Mouse (Mus musculus) embryonic fibroblast, embryonic 13.5 days (primary cell): ENCODE measurements around the gene Cyp4a10. TPM values are rescaled to one million over a fixed set of nuclear protein-coding genes. Genes with fewer than 3 reads are reported as not detected.
"Not testable (repeated sequence)": the region's sequence is repeated elsewhere in the genome, so short reads cannot be mapped to it uniquely, and the experiment has no call there.

Source experiments
- H3K27ac ChIP-seq: 2 replicates; pipeline ENCODE4 v1.5.1; 2012; ENCODE audit warnings: low read length, control low read depth, inconsistent platforms; ENCODE audit not compliant: insufficient read depth
- H3K4me1 ChIP-seq: 2 replicates; pipeline ENCODE4 v1.6.1; 2011; ENCODE audit warnings: low read length; ENCODE audit not compliant: control insufficient read depth, insufficient read depth
- H3K4me3 ChIP-seq: 2 replicates; pipeline ENCODE4 v1.5.1; 2011; ENCODE audit warnings: mild to moderate bottlenecking, control low read depth, low read length; ENCODE audit not compliant: insufficient read depth
- CTCF ChIP-seq: IDR thresholded peaks from 2 replicates; pipeline ENCODE4 v1.5.1; 2011; ENCODE audit warnings: mild to moderate bottlenecking, control low read depth, low read length, moderate library complexity, borderline replicate concordance; ENCODE audit not compliant: insufficient read depth
- POLR2A ChIP-seq: IDR thresholded peaks from 2 replicates; pipeline ENCODE4 v1.6.1; 2011; ENCODE audit warnings: low read depth, mild to moderate bottlenecking, control low read depth, low read length, moderate library complexity
- polyA plus RNA-seq: library from polyadenylated mRNA; stranded (reverse); fragments of >200 nt; gene quantifications from 2 replicates; pipeline ENCODE4 v1.2.4, GENCODE M21; 2011; ENCODE audit warnings: low read depth; ENCODE audit not compliant: missing spikeins, insufficient read length

Cyp4a10 gene
- polyA plus RNA-seq = not detected in 2 replicates

- H3K4me1 ChIP-seq, H3K27ac ChIP-seq, H3K4me3 ChIP-seq: not testable (repeated sequence)
Measured at GRCm38 (mm10) chr4:115518000-115518399, at the start of gene Cyp4a10. TSS of gene Cyp4a10 (plus strand) at chr4:115518264.

GRCm38 (mm10) chr4:115473585-115473984 is 44.5 kb upstream of the Cyp4a10 start:
- H3K4me3 ChIP-seq, H3K27ac ChIP-seq, H3K4me1 ChIP-seq: not testable (repeated sequence)

GRCm38 (mm10) chr4:115476051-115476450 is 42.0 kb upstream of the Cyp4a10 start:
- H3K4me3 ChIP-seq, H3K27ac ChIP-seq, H3K4me1 ChIP-seq: not testable (repeated sequence)

GRCm38 (mm10) chr4:115481006-115481652 is 36.9 kb upstream of the Cyp4a10 start:
- TF ChIP-seq POLR2A (no peak), CTCF (no peak)
- no peak overlapping the region for H3K27ac ChIP-seq
- no peak overlapping the region for H3K4me3 ChIP-seq
- H3K4me1 ChIP-seq = no peaks in the 10 kb centered on the region

- no peaks in the 10 kb centered on the region for H3K4me1 ChIP-seq
- H3K4me3 ChIP-seq = no peak within 1 kb of the TSS
- TF ChIP-seq POLR2A (no peak), CTCF (no peak)
- H3K27ac ChIP-seq = no peak within 1 kb of the TSS
Measured at GRCm38 (mm10) chr4:115496001-115496400, 22.1 kb upstream of the Cyp4a10 start, which contains the start of gene Cyp4a14. TSS of gene Cyp4a14 (minus strand) at chr4:115496142.

- TF ChIP-seq POLR2A (no peak), CTCF (no peak)
- H3K4me1 ChIP-seq = no peaks in the 10 kb centered on the region
- no peak overlapping the region for H3K4me3 ChIP-seq
- H3K27ac ChIP-seq = no peak overlapping the region
Measured at GRCm38 (mm10) chr4:115497466-115497865, 20.6 kb upstream of the Cyp4a10 start.

- H3K4me1 ChIP-seq, H3K4me3 ChIP-seq, H3K27ac ChIP-seq: not testable (repeated sequence)
Measured at GRCm38 (mm10) chr4:115513964-115514363, 4.1 kb upstream of the Cyp4a10 start.

- Histone ChIP-seq H3K27ac (no peak overlapping the region), H3K4me1 (no peaks in the 10 kb centered on the region), H3K4me3 (no peak overlapping the region)
- TF ChIP-seq CTCF (no peak), POLR2A (no peak)
Measured at GRCm38 (mm10) chr4:115519444-115519843, 1.4 kb downstream of the Cyp4a10 start.

- H3K27ac ChIP-seq = no peak overlapping the region
- no peak overlapping the region for H3K4me3 ChIP-seq
- no peaks in the 10 kb centered on the region for H3K4me1 ChIP-seq
- TF ChIP-seq CTCF = no peak
Measured at GRCm38 (mm10) chr4:115521766-115522165, 3.7 kb downstream of the Cyp4a10 start.

GRCm38 (mm10) chr4:115545101-115545500 is 27.0 kb downstream of the Cyp4a10 start:
- TF ChIP-seq CTCF = no peak
- TF ChIP-seq POLR2A = no peak
- H3K4me3 ChIP-seq = no peak overlapping the region
- H3K4me1 ChIP-seq = no peaks in the 10 kb centered on the region

GRCm38 (mm10) chr4:115546141-115546828 is 28.2 kb downstream of the Cyp4a10 start:
- Histone ChIP-seq H3K27ac (no peak overlapping the region), H3K4me3 (no peak overlapping the region), H3K4me1 (no peaks in the 10 kb centered on the region)
- no peak for TF ChIP-seq POLR2A
- no peak for TF ChIP-seq CTCF

More at GRCm38 (mm10) chr4:115545101-115545500, 27.0 kb downstream of the Cyp4a10 start:
- H3K27ac ChIP-seq = no peak overlapping the region
